Mouse (Mus musculus): Measurements from ENCODE around the gene Pgap3. TPM values are rescaled to one million over a fixed set of nuclear protein-coding genes. Genes with fewer than 3 reads are reported as not detected.

Gene Pgap3
- polyA plus RNA-seq, 1 experiment, result 8.5 TPM

- Histone ChIP-seq H3K9me3 (no peaks in the 10 kb centered on the region), H3K27me3 (replicated peaks) (peaks cover 92% of the 10 kb centered on the region), H3K4me3 (replicated peaks) (no peak overlapping the region), H3K36me3 (replicated peaks; ENCODE audit: low read length) (no peaks in the 10 kb centered on the region), H3K4me1 (peaks cover 36% of the 10 kb centered on the region)
- TF ChIP-seq GATA1 (IDR thresholded peaks at IDR 0.05; ENCODE audit: borderline replicate concordance, low read length) (no peak), FLI1 (IDR thresholded peaks at IDR 0.05; ENCODE audit: low read length) (no peak)
These were observed 61.2 kb downstream of the Pgap3 start for GRCm38 (mm10) chr11:98339071-98339501.

Other genes with a start within 250 kb of the Pgap3 start
- gene Med1, start 207.2 kb downstream of the Pgap3 start, polyA plus RNA-seq (2012; ENCODE audit: insufficient read depth, low replicate concordance), result 6.4 and 8.2 TPM in 2 replicates
- 5.5 and 6.0 TPM in 2 replicates for gene Cdk12, start 197.4 kb downstream of the Pgap3 start, polyA plus RNA-seq (2012; ENCODE audit: insufficient read depth, low replicate concordance)
- gene Neurod2, start 70.8 kb downstream of the Pgap3 start, polyA plus RNA-seq (2012; ENCODE audit: insufficient read depth, low replicate concordance), result not detected in 2 replicates
- 0.34 TPM in 1 of 2 replicates, not detected in the other for gene Ppp1r1b, start 52.1 kb downstream of the Pgap3 start, polyA plus RNA-seq (2012; ENCODE audit: insufficient read depth, low replicate concordance)
- 23.5 and 70.4 TPM in 2 replicates for gene Stard3, start 42.1 kb downstream of the Pgap3 start, polyA plus RNA-seq (2012; ENCODE audit: insufficient read depth, low replicate concordance)
- 0.82 TPM in 1 of 2 replicates, not detected in the other for gene Tcap, start 16.7 kb downstream of the Pgap3 start, polyA plus RNA-seq (2012; ENCODE audit: insufficient read depth, low replicate concordance)
- gene Pnmt, start 14.0 kb downstream of the Pgap3 start, polyA plus RNA-seq (2012; ENCODE audit: insufficient read depth, low replicate concordance), result not detected in 2 replicates
- gene Erbb2, start 12.0 kb upstream of the Pgap3 start, polyA plus RNA-seq (2012; ENCODE audit: insufficient read depth, low replicate concordance), result 0.04 TPM in 1 of 2 replicates, not detected in the other
- 9.6 and 89.1 TPM in 2 replicates for gene Mien1, start 38.5 kb upstream of the Pgap3 start, polyA plus RNA-seq (2012; ENCODE audit: insufficient read depth, low replicate concordance)
- not detected in 2 replicates for gene Grb7, start 45.9 kb upstream of the Pgap3 start, polyA plus RNA-seq (2012; ENCODE audit: insufficient read depth, low replicate concordance)
- 0.47 TPM in 1 of 2 replicates, not detected in the other for gene Ikzf3, start 145.5 kb upstream of the Pgap3 start, polyA plus RNA-seq (2012; ENCODE audit: insufficient read depth, low replicate concordance)
- 0.08 TPM in 1 of 2 replicates, not detected in the other for gene Zpbp2, start 150.6 kb upstream of the Pgap3 start, polyA plus RNA-seq (2012; ENCODE audit: insufficient read depth, low replicate concordance)
- gene Ormdl3, start 186.9 kb upstream of the Pgap3 start, polyA plus RNA-seq (2012; ENCODE audit: insufficient read depth, low replicate concordance), result 106 and 188 TPM in 2 replicates
- gene Lrrc3c, start 197.8 kb upstream of the Pgap3 start, polyA plus RNA-seq (2012; ENCODE audit: insufficient read depth, low replicate concordance), result not detected in 2 replicates
- not detected in 2 replicates for gene Gm12355, start 225.2 kb upstream of the Pgap3 start, polyA plus RNA-seq (2012; ENCODE audit: insufficient read depth, low replicate concordance)
- not detected in 2 replicates for gene Gsdma3, start 225.9 kb upstream of the Pgap3 start, polyA plus RNA-seq (2012; ENCODE audit: insufficient read depth, low replicate concordance)
- not detected in 2 replicates for gene Gsdma2, start 246.3 kb upstream of the Pgap3 start, polyA plus RNA-seq (2012; ENCODE audit: insufficient read depth, low replicate concordance)